Mouse (Mus musculus) spleen, adult 12 weeks (tissue): ENCODE data around the gene Cers2.
"Not testable (repeated sequence)": the region's sequence is repeated elsewhere in the genome, so short reads cannot be mapped to it uniquely, and the experiment has no call there.

Experiments
- DNase-seq: peaks from one replicate; pipeline ENCODE4 v3.0.0; 2022; ENCODE audit warnings: low spot score

Cers2 gene

DNA sequence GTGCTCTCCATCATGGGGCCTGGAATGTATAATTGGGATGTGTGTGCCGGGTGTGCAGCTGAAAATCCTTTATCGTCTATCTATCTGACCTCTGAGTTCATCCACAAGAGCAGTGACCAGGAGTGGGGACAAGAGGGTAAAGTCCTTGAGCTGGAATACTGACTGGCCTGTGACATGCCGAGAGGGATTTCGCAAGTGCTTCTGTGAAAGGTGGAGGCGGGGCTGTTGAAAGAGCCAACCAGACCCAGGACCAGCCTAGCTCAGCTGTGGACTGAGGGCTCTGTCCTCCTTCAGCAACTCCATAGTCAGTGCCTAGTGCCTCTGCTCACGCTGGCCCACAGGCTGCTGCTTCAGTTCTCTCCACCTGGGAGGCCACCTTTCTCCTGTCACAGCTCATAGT is 4.0 kb downstream of the Cers2 start:
- no peak for DNase-seq

DNA sequence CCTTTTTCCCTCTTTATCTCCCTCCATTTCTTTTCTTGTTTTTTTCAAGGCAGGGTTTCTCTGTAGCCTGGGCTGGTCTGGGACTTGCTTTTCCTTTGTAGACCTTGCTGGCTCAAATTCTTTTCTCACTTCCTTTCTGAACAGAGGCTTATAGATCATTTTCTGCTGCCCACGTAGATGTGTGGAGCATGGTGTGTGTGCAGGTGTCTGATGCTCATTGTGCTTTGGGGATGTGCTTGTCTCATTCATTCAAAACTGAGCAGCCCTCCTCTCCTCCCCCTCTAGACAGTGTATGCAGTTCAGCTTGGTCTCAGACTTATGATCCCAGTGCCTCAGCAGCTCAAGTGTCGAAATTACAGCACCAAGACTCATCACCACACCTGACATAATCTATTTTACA is 4.5 kb downstream of the Cers2 start:
- no peak for DNase-seq

DNA sequence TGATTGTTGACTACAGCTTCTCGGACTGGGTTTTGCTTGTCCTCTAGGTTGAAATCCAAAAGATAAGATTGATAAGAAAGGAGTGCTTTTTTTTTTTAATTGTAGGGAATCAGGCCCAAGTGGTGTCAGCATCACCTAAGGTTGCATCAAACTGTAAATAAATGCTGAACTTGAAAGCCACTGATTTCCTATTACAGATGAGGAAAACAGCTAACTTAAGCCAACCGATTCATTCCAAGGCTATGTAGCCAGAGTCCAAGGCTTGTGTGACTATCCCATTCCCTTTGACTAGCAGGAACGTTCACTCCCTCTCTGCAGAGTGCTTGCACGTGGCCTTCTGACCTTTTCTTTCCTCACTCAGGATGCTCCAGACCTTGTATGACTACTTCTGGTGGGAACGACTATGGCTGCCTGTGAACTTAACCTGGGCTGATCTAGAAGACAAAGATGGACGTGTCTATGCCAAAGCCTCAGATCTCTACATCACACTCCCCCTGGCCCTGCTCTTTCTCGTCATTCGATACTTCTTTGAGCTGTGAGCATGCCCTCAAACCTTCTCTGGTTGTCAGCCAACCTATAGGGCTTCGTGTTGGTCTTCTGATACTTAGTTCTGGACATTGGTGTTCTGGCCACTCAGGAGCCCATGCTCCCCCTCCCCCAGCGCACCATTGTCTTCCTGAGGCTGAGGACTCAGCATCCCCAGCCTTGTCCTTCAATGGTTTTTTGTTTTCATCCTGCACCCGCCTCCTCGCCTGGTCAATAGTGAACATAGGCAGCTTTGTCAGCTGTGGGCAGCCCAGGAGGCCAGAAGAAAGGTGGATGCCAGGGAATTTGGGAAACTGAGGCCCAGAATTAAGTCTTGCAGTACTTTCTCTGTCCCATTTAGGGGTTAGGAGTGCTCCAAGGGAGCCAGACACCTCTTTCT is 5.4 kb downstream of the Cers2 start:
- DNase-seq: no peak

- DNase-seq: no peak
These were observed 8.8 kb downstream of the Cers2 start for GRCm38 (mm10) chr3:95323429-95323828.

GRCm38 (mm10) chr3:95324454-95325144 is 10.0 kb downstream of the Cers2 start:
- DNase-seq: no peak

DNA sequence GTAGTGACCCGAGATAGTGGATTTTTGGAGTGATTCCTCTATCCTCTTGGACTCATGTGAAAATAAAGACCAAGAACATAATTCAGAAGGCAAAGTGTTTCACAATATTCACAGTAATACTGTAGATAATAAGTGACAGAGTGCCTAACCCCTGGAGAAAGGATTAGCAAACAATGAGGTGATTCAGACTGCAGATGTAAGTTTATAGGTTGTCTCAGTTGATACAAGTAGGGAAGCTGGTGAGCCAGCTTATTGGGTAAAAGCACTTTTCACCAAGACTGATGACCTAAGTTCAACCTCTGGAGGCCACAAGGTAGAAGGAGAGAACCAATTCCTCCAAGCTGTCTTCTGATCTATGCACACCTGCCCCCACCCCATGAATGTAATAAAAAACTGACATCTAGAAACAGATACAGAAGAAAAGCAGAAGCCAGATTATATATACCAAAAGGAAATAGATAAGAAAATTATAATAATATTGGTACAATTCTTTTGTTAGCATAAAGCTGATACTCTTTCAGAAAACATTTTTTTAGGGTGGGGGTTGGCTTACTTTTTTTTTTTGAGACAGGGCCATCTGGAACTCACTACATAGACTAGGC is 14.3 kb downstream of the Cers2 start:
- no peak for DNase-seq

- no peak for DNase-seq
These were observed 16.9 kb downstream of the Cers2 start for GRCm38 (mm10) chr3:95331528-95331927.

GRCm38 (mm10) chr3:95337345-95337744 is 22.8 kb downstream of the Cers2 start:
- DNase-seq: no peak

- DNase-seq: no peak
These were observed 23.7 kb downstream of the Cers2 start for GRCm38 (mm10) chr3:95338251-95338650.

DNA sequence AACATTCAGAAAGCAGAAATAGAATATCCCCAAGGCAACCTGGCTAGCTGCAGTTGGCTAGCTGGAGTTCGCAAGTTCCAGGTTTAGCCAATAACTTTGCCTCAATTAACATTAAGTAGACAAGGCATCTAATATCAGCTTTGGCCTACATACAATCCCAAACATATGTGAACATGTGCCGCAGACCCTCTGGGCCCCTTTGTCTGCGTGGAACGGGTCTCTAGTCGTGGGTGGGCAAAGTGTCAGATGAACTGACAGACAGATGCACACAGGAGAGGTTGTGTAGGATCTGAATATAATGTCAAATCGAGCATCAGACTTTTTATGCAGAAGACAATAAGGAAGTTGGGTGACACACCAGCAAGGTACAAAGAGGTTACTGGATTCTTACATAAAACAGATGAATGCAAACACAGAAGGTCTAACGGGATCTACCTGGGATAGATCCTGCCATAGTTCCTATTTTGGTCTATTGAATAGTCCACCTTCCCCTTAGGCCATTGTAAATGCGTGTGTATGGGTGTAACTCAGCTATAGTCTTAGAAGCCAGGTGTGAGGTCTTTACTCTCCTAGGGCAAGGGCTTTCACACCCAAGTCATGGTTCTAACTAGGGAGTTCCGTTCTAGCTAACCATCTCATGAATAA is 28.9 kb downstream of the Cers2 start:
- DNase-seq: not testable (repeated sequence)

DNA sequence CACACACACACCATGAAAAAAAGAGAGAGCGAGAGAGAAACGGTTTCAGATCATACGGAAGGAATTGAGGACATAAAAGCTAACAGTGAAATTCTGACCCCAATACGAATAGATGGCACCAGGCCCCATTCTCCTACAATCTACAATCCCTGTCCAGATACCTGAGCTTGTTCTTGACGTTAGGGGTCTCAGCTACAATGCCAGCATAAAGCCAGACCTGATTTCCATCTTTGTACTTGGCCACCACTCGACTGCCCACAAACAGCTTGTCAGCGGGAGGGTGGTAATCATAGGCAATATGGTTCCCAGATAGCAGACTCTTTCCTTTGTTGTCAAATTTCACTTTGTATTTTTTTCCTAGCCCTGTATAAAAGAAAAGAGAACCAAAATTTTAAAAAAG is 31.9 kb downstream of the Cers2 start:
- no peak for DNase-seq

DNA sequence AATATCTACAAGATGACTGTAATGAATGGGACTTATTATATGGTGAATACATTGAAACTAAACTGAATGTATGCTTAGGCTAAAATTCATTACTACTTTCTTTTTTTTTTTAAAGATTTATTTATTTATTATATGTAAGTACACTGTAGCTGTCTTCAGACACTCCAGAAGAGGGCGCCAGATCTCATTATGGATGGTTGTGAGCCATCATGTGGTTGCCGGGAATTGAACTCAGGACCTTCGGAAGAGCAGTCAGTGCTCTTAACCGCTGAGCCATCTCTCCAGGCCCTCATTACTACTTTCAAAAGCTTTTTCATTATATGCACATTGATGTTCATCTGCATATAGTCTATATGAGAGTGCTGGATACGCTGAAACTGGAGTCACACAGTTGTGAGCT is 33.8 kb downstream of the Cers2 start:
- DNase-seq: not testable (repeated sequence)

DNA sequence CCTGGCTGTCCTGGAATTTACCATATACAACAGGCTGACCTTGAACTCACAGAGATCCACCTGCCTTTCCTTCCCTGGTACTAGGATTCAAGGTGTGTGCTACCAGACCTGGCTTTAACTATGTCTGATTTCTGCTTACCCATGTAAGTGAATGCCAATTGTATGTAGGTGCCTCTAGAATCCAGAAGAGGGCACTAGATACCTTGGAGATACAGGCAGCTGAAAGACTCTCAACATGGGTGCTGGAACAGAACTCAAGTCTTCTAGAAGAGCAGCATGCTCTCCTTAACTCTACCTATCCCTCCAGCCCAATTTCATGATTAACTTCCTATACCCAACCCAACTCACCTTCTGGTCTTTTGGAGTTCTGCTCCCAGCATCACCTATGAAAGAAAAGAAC is 34.9 kb downstream of the Cers2 start:
- no peak for DNase-seq

DNA sequence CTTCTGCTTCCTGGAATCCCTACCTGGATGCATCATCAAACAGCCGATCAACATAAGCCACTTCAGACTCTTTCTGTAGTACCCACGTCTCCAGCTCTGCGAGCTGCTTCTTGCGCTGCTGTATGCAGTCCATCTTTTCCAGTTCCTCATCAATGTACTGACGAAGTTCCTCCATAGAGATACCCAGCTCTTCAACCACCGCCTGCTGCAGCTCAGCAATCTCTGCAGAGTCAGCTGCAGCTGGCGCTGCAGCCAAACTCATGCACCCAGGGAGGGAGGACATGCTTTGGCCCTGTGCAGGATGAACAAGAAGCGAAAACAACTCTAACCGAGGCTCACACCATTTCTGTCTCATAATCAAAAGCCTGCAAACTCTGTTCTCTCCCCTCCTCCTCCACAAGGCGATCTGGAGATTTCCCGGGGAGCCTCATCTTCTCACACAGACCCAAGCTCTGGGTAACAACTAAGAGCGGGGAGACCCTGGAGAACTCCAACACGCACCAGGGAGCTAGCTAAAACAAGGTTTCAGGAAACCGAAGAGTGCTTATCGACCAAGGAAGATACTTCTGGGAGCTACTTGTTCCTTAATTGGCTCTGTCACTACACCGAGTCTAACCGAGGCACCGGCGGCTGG is 41.4 kb downstream of the Cers2 start:
- peak; percentile 3 for DNase-seq

GRCm38 (mm10) chr3:95356701-95357449 is 42.3 kb downstream of the Cers2 start, which contains the start of gene Setdb1:
Setdb1 (minus strand) TSS chr3:95357202.
- DNase-seq: peak; percentile 84

DNA sequence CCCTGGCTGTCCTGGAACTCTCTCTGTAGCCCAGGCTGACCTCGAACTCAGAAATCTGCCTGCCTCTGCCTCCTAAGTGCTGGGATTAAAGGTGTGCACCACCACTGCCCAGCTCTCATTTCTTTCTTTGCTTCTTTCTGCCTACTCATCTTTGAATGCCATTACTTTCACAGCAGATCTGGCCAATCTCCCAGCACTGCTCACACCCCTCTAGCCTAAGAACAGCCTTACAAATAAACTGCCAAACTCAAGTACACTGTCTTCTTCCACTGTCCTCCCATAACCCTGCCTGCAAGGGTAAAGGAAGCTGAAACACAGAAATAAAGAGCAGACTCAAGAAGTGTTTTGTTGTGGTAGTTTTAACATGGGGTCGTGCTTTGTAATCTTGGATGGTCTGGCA is 43.2 kb downstream of the Cers2 start:
- no peak for DNase-seq

- DNase-seq: not testable (repeated sequence)
These were observed 45.7 kb downstream of the Cers2 start for GRCm38 (mm10) chr3:95360276-95360675.

- no peak for DNase-seq
These were observed 55.5 kb downstream of the Cers2 start for GRCm38 (mm10) chr3:95370101-95370500.
